In the genomic region with DNA sequence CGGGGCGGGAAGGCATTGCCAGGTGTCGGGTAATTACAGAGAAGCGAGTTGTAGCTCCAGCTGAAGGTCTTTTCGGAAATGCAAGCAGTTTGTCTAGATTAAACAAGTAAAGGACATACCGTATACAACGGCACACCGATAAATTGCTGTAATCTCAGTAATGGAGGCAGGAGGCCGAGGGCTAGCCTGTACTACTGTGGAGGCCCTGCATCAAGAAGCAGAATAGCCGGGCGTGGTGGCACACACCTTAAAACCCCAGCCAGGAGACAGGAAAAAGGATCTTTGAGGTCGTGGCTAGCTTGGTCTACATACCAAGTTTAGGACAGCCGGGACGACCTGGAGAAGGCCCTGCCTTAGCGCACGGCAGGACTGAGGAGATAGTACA, we compare ENCODE assay signal across 7 mouse cellular contexts. TPM values are rescaled to one million over a fixed set of nuclear protein-coding genes. Genes with fewer than 3 reads are reported as not detected.
DNase-seq lines count a peak whose midpoint lies in the region; ATAC-seq and TF ChIP-seq lines count a peak whose summit lies in the region.

No protein-coding gene starts in this region.

- no peaks in the 10 kb centered on the region for H3K9me3 ChIP-seq in neural tube, embryonic 11.5 days (ENCODE audit: control insufficient read depth, low read length)
- no peaks in the 10 kb centered on the region for H3K9me3 ChIP-seq in forebrain, embryonic 10.5 days
- H3K9me3 ChIP-seq in limb, embryonic 14.5 days (ENCODE audit: control insufficient read depth, low read length) = no peaks in the 10 kb centered on the region
- H3K9me3 ChIP-seq in stomach, embryonic 16.5 days (replicated peaks; ENCODE audit: control insufficient read depth, low read length) = no peaks in the 10 kb centered on the region

- peak overlapping the region; percentile 67 for H3K4me3 ChIP-seq in neural tube, embryonic 11.5 days (ENCODE audit: low read depth, low read length)
- H3K4me3 ChIP-seq in forebrain, embryonic 10.5 days = peak overlapping the region; percentile 81
- peak overlapping the region; percentile 66 for H3K4me3 ChIP-seq in limb, embryonic 14.5 days (replicated peaks; ENCODE audit: low read length)
- peak overlapping the region; percentile 58 for H3K4me3 ChIP-seq in stomach, embryonic 16.5 days (replicated peaks; ENCODE audit: low read length)

- TF ChIP-seq POLR2A in limb, embryonic 14.5 days (IDR thresholded peaks at IDR 0.05; ENCODE audit: borderline replicate concordance, extremely low read depth, insufficient read depth, insufficient read length) = no peak

- peak overlapping the region; percentile 89 for H3K4me2 ChIP-seq in neural tube, embryonic 11.5 days (ENCODE audit: low read depth)
- peak overlapping the region; percentile 68 for H3K4me2 ChIP-seq in limb, embryonic 14.5 days (replicated peaks; ENCODE audit: low read depth, low read length, severe bottlenecking)
- H3K4me2 ChIP-seq in stomach, embryonic 16.5 days (ENCODE audit: low read depth, low read length) = peak overlapping the region; percentile 98

- peaks cover 9% of the 10 kb centered on the region; the same call in 1 of the 2 replicates for H3K4me1 ChIP-seq in neural tube, embryonic 11.5 days (ENCODE audit: control insufficient read depth, insufficient read depth, low read length)
- H3K4me1 ChIP-seq in forebrain, embryonic 10.5 days = peaks cover 28% of the 10 kb centered on the region
- peaks cover 13% of the 10 kb centered on the region for H3K4me1 ChIP-seq in limb, embryonic 14.5 days (ENCODE audit: control insufficient read depth, insufficient read depth, low read length)
- H3K4me1 ChIP-seq in stomach, embryonic 16.5 days (ENCODE audit: control insufficient read depth, insufficient read depth, low read length) = peaks cover 19% of the 10 kb centered on the region

- ATAC-seq in neural tube, embryonic 11.5 days (ENCODE audit: insufficient read depth, low FRiP score, low TSS enrichment) = peak; percentile 11
- ATAC-seq in limb, embryonic 14.5 days (ENCODE audit: low FRiP score, low read depth) = peak; percentile 9; the same call in 1 of the 2 replicates
- ATAC-seq in stomach, embryonic 16.5 days (ENCODE audit: insufficient read depth, low FRiP score) = no peak

- H3K9ac ChIP-seq in neural tube, embryonic 11.5 days (ENCODE audit: low read length) = peak overlapping the region; percentile 67
- peak overlapping the region; percentile 70 for H3K9ac ChIP-seq in limb, embryonic 14.5 days (ENCODE audit: low read depth, low read length, severe bottlenecking)
- peak overlapping the region; percentile 81 for H3K9ac ChIP-seq in stomach, embryonic 16.5 days (ENCODE audit: low read length)

- no peaks in the 10 kb centered on the region for H3K27me3 ChIP-seq in neural tube, embryonic 11.5 days (ENCODE audit: control insufficient read depth, insufficient read depth, low read length)
- H3K27me3 ChIP-seq in forebrain, embryonic 10.5 days (ENCODE audit: poor library complexity, severe bottlenecking) = no peaks in the 10 kb centered on the region
- H3K27me3 ChIP-seq in limb, embryonic 14.5 days (ENCODE audit: control insufficient read depth, insufficient read depth, low read length) = no peaks in the 10 kb centered on the region
- H3K27me3 ChIP-seq in stomach, embryonic 16.5 days (ENCODE audit: control insufficient read depth, insufficient read depth, low read length) = no peaks in the 10 kb centered on the region

- peak overlapping the region; percentile 37 for H3K27ac ChIP-seq in neural tube, embryonic 11.5 days (ENCODE audit: low read depth, low read length)
- H3K27ac ChIP-seq in forebrain, embryonic 10.5 days = peak overlapping the region; percentile 95
- peak overlapping the region; percentile 83 for H3K27ac ChIP-seq in limb, embryonic 14.5 days (replicated peaks; ENCODE audit: low read depth, low read length)
- H3K27ac ChIP-seq in stomach, embryonic 16.5 days (ENCODE audit: low read length) = peak overlapping the region; percentile 88

- DNase-seq in neural tube, embryonic 11.5 days (ENCODE audit: low spot score) = no peak
- DNase-seq in neural tube, embryonic 10.5 days (ENCODE audit: extremely low spot score, low spot score) = no peak
- DNase-seq in forebrain, embryonic 10.5 days (ENCODE audit: extremely low spot score, low spot score) = no peak
- no peak for DNase-seq in limb, embryonic 14.5 days (ENCODE audit: low spot score)
- no peak for DNase-seq in cerebellum, adult 8-10 months
- no peak for DNase-seq in kidney, postnatal 14 days

- H3K36me3 ChIP-seq in neural tube, embryonic 11.5 days (ENCODE audit: control insufficient read depth, insufficient read depth, low read length) = peaks cover 14% of the 10 kb centered on the region
- peaks cover 35% of the 10 kb centered on the region for H3K36me3 ChIP-seq in forebrain, embryonic 10.5 days (replicated peaks)
- peaks cover 33% of the 10 kb centered on the region for H3K36me3 ChIP-seq in limb, embryonic 14.5 days (ENCODE audit: control insufficient read depth, insufficient read depth, low read length)
- 0 out of 2 replicates have a peak, but pooled peaks cover 9% of the 10 kb centered on the region for H3K36me3 ChIP-seq in stomach, embryonic 16.5 days (ENCODE audit: control insufficient read depth, insufficient read depth, low read length)

- 11% methylated on average over 16 of the region's 16 CpGs for WGBS in neural tube, embryonic 11.5 days
- 14% methylated on average over 16 of the region's 16 CpGs for WGBS in forebrain, embryonic 10.5 days
- WGBS in limb, embryonic 14.5 days = 13% methylated on average over 16 of the region's 16 CpGs
- 14% methylated on average over 16 of the region's 16 CpGs for WGBS in stomach, embryonic 16.5 days

RNA-seq across cellular contexts. Expression of gene Tbrg4, which starts 0.5 kb away (rescaled TPM):
- polyA plus RNA-seq in neural tube, embryonic 11.5 days (2014; fragmentation: Nextera tagmentation; extraction: Ambion mirVana) = 41.0 and 43.4 TPM in 2 replicates
- 71.2 and 80.0 TPM in 2 replicates for polyA plus RNA-seq in forebrain, embryonic 10.5 days (2016; fragmentation: Nextera tagmentation; extraction: Ambion mirVana)
- 108 and 147 TPM in 2 replicates for polyA plus RNA-seq in limb, embryonic 14.5 days (2012; rRNA removed)
- 33.8 and 34.3 TPM in 2 replicates for polyA plus RNA-seq in limb, embryonic 14.5 days (2014; fragmentation: Nextera tagmentation; extraction: Ambion mirVana)
- polyA plus RNA-seq in stomach, embryonic 16.5 days (2015; fragmentation: Nextera tagmentation; extraction: Ambion mirVana) = 40.4 and 44.0 TPM in 2 replicates

RNA-seq across cellular contexts. Expression of gene Wap, which starts 12.1 kb away (rescaled TPM):
- not detected in 2 replicates for polyA plus RNA-seq in neural tube, embryonic 11.5 days (2014; fragmentation: Nextera tagmentation; extraction: Ambion mirVana)
- not detected in 2 replicates for polyA plus RNA-seq in forebrain, embryonic 10.5 days (2016; fragmentation: Nextera tagmentation; extraction: Ambion mirVana)
- not detected in 2 replicates for polyA plus RNA-seq in limb, embryonic 14.5 days (2012; rRNA removed)
- polyA plus RNA-seq in limb, embryonic 14.5 days (2014; fragmentation: Nextera tagmentation; extraction: Ambion mirVana) = not detected in 2 replicates
- polyA plus RNA-seq in stomach, embryonic 16.5 days (2015; fragmentation: Nextera tagmentation; extraction: Ambion mirVana) = not detected in 2 replicates

RNA-seq across cellular contexts. Expression of gene Nacad, which starts 20.5 kb away (rescaled TPM):
- polyA plus RNA-seq in neural tube, embryonic 11.5 days (2014; fragmentation: Nextera tagmentation; extraction: Ambion mirVana) = 46.5 and 50.1 TPM in 2 replicates
- polyA plus RNA-seq in forebrain, embryonic 10.5 days (2016; fragmentation: Nextera tagmentation; extraction: Ambion mirVana) = 6.2 and 7.1 TPM in 2 replicates
- 2.0 and 2.1 TPM in 2 replicates for polyA plus RNA-seq in limb, embryonic 14.5 days (2012; rRNA removed)
- polyA plus RNA-seq in limb, embryonic 14.5 days (2014; fragmentation: Nextera tagmentation; extraction: Ambion mirVana) = 0.89 and 1.7 TPM in 2 replicates
- polyA plus RNA-seq in stomach, embryonic 16.5 days (2015; fragmentation: Nextera tagmentation; extraction: Ambion mirVana) = 7.2 and 9.4 TPM in 2 replicates

RNA-seq across cellular contexts. Expression of gene Ramp3, which starts 31.9 kb away (rescaled TPM):
- 9.3 and 11.8 TPM in 2 replicates for polyA plus RNA-seq in neural tube, embryonic 11.5 days (2014; fragmentation: Nextera tagmentation; extraction: Ambion mirVana)
- 5.4 and 5.6 TPM in 2 replicates for polyA plus RNA-seq in forebrain, embryonic 10.5 days (2016; fragmentation: Nextera tagmentation; extraction: Ambion mirVana)
- 10.3 and 11.3 TPM in 2 replicates for polyA plus RNA-seq in limb, embryonic 14.5 days (2012; rRNA removed)
- 4.5 and 6.7 TPM in 2 replicates for polyA plus RNA-seq in limb, embryonic 14.5 days (2014; fragmentation: Nextera tagmentation; extraction: Ambion mirVana)
- 6.0 and 6.4 TPM in 2 replicates for polyA plus RNA-seq in stomach, embryonic 16.5 days (2015; fragmentation: Nextera tagmentation; extraction: Ambion mirVana)

Comparison
In these comparisons a context has a peak if more than half of its experiments do, and no peak if none do; other contexts are left out.
1. H3K27ac ChIP-seq: peak in every context shown above with its lines; median percentile 95 in forebrain, embryonic 10.5 days; 88 in stomach, embryonic 16.5 days; 83 in limb, embryonic 14.5 days; 37 in neural tube, embryonic 11.5 days.